12 mouse cellular contexts compared by ENCODE assay signal in the genomic region with DNA sequence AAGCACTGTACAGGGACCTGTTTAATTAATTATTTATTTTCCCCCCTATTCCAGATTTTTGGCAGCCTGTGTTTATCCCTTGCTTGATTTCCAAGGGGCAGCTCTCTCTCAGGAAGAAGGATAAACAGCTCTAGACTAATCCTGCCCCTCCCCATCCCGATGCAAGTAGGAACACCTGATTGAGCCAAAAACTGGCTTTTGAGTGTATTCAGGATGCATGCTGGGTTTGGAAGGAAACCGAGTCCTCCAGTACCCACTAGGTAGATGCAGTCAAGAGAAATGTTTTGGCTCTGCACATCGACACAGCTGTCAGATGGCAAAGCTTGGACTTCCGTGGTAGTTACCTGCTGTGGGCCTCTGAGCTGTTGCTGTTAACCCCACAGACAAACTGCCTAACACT. TPM values are rescaled to one million over a fixed set of nuclear protein-coding genes. Genes with fewer than 3 reads are reported as not detected.
A peak's percentile ranks its signal among the peaks of the same experiment; 100 is the strongest.
DNase-seq lines count a peak whose midpoint lies in the region; ATAC-seq and TF ChIP-seq lines count a peak whose summit lies in the region.
"Had no signal": no experiment of that assay in that cellular context is flagged by ENCODE, and none has a peak within 500 bp of the region (broad histone marks: within the 10 kb centered on the region; RNA-seq: fewer than 3 reads in every experiment).

No protein-coding gene starts in this region.

- no peak overlapping the region for H3K9ac ChIP-seq in embryonic facial prominence, embryonic 11.5 days (replicated peaks; ENCODE audit: low read length)
- H3K9ac ChIP-seq in midbrain, embryonic 13.5 days (replicated peaks), result peak overlapping the region; percentile 91

- 19% methylated on average over 4 of the region's 4 CpGs for WGBS in embryonic facial prominence, embryonic 11.5 days
- 4% methylated on average over 4 of the region's 4 CpGs for WGBS in hindbrain, embryonic 10.5 days
- under 1% methylated on average over 4 of the region's 4 CpGs for WGBS in midbrain, embryonic 13.5 days

- H3K27me3 ChIP-seq in embryonic facial prominence, embryonic 11.5 days (ENCODE audit: control insufficient read depth, insufficient read depth, low read length), result peaks cover 30% of the 10 kb centered on the region
- peaks cover 70% of the 10 kb centered on the region for H3K27me3 ChIP-seq in hindbrain, embryonic 10.5 days (ENCODE audit: insufficient read depth, poor library complexity, severe bottlenecking)
- H3K27me3 ChIP-seq in midbrain, embryonic 13.5 days, result peaks cover 12% of the 10 kb centered on the region

- peak overlapping the region; percentile 81; the same call in 1 of the 2 replicates for H3K4me3 ChIP-seq in layer of hippocampus, adult 2 months
- no peak overlapping the region for H3K4me3 ChIP-seq in embryonic facial prominence, embryonic 11.5 days (ENCODE audit: low read depth, low read length)
- peak overlapping the region; percentile 84 for H3K4me3 ChIP-seq in hindbrain, embryonic 10.5 days
- H3K4me3 ChIP-seq in midbrain, embryonic 13.5 days (replicated peaks), result peak overlapping the region; percentile 83

- peaks cover 8% of the 10 kb centered on the region for H3K4me1 ChIP-seq in embryonic facial prominence, embryonic 11.5 days (ENCODE audit: control insufficient read depth, insufficient read depth, low read length)
- peaks cover 60% of the 10 kb centered on the region for H3K4me1 ChIP-seq in hindbrain, embryonic 10.5 days (replicated peaks)
- H3K4me1 ChIP-seq in midbrain, embryonic 13.5 days (replicated peaks), result peaks cover 59% of the 10 kb centered on the region

- TF ChIP-seq CTCF in layer of hippocampus, adult 2 months (conservative IDR thresholded peaks at IDR 0.05), result no peak

- no peak overlapping the region for H3K4me2 ChIP-seq in embryonic facial prominence, embryonic 11.5 days (ENCODE audit: low read depth, low read length)
- H3K4me2 ChIP-seq in midbrain, embryonic 13.5 days (replicated peaks), result peak overlapping the region; percentile 73

- H3K36me3 ChIP-seq in embryonic facial prominence, embryonic 11.5 days (replicated peaks; ENCODE audit: control insufficient read depth, insufficient read depth, low read depth, low read length), result no peaks in the 10 kb centered on the region
- no peaks in the 10 kb centered on the region for H3K36me3 ChIP-seq in hindbrain, embryonic 10.5 days
- H3K36me3 ChIP-seq in midbrain, embryonic 13.5 days, result no peaks in the 10 kb centered on the region

- no peak for ATAC-seq in embryonic facial prominence, embryonic 11.5 days (replicated peaks; ENCODE audit: insufficient number of reproducible peaks, low FRiP score, low TSS enrichment, low read depth)
- ATAC-seq in midbrain, embryonic 13.5 days, result no peak

- no peaks in the 10 kb centered on the region for H3K9me3 ChIP-seq in embryonic facial prominence, embryonic 11.5 days (replicated peaks; ENCODE audit: control insufficient read depth, low read length)
- no peaks in the 10 kb centered on the region for H3K9me3 ChIP-seq in hindbrain, embryonic 10.5 days
- H3K9me3 ChIP-seq in midbrain, embryonic 13.5 days, result no peaks in the 10 kb centered on the region

- H3K27ac ChIP-seq in layer of hippocampus, adult 2 months, result no peak overlapping the region
- no peak overlapping the region for H3K27ac ChIP-seq in embryonic facial prominence, embryonic 11.5 days (replicated peaks; ENCODE audit: low read depth, low read length)
- H3K27ac ChIP-seq in hindbrain, embryonic 10.5 days, result no peak overlapping the region
- H3K27ac ChIP-seq in midbrain, embryonic 13.5 days, result no peak overlapping the region

- DNase-seq in layer of hippocampus, adult 2 months (ENCODE audit: low spot score in 2 of 2), result no peak
- no peak for DNase-seq in layer of hippocampus, adult 11-12 months (ENCODE audit: low spot score)
- peak; percentile 24 for DNase-seq in embryonic facial prominence, embryonic 11.5 days (ENCODE audit: low spot score)
- DNase-seq in hindbrain, embryonic 10.5 days (ENCODE audit: low spot score), result no peak
- no peak for DNase-seq in layer of hippocampus, postnatal 14 days (ENCODE audit: low spot score in 2 of 2)
- no peak for DNase-seq in ovary, adult 18-20 months (ENCODE audit: low spot score)
- no peak for DNase-seq in adrenal gland, postnatal 4 days (ENCODE audit: low spot score in 2 of 2)
- DNase-seq: adrenal gland, adult 8-10 months; heart, adult 11 months; kidney, postnatal 25 days; lung, postnatal 14 days had no signal

RNA-seq across cellular contexts. Expression of gene Plxnc1, which starts 3.1 kb away (rescaled TPM):
- total RNA-seq in layer of hippocampus, adult 2 months (2021), result 10 to 100 TPM; 32.5 to 33.9 TPM
- polyA plus RNA-seq in embryonic facial prominence, embryonic 11.5 days (2014; fragmentation: Nextera tagmentation; extraction: Ambion mirVana), result 2.0 and 2.8 TPM in 2 replicates
- polyA plus RNA-seq in hindbrain, embryonic 10.5 days (2016; fragmentation: Nextera tagmentation; extraction: Ambion mirVana), result 1.5 TPM in 2 replicates
- polyA plus RNA-seq in midbrain, embryonic 13.5 days (2015; fragmentation: Nextera tagmentation; extraction: Ambion mirVana), result 8.7 and 9.4 TPM in 2 replicates
- 10 to 100 TPM; 32.7 to 33.0 TPM for total RNA-seq in layer of hippocampus, postnatal 14 days (2021)
- total RNA-seq in adrenal gland, postnatal 4 days (2021), result 1 to 10 TPM; 5.2 to 7.4 TPM

Comparison
In these comparisons a context has a peak if more than half of its experiments do, and no peak if none do; other contexts are left out.
1. RNA of gene Plxnc1, which starts 3.1 kb away (total RNA-seq): 32.5 to 33.9 TPM in layer of hippocampus, adult 2 months and 32.7 to 33.0 TPM in layer of hippocampus, postnatal 14 days; 5.2 to 7.4 TPM in adrenal gland, postnatal 4 days; every median in the first group is over 4 times any median in the second.